Mouse (Mus musculus) kidney, adult 2 months (tissue): ENCODE measurements at regions not wholly inside any gene's neighbourhood (a gene's known extent, or its start where the extent isn't known, plus 50 kb on each side); places are given as distances from the start of the nearest gene placed in this dataset.

Experiments used
- DNase-seq: peaks from one replicate; pipeline ENCODE4 v3.0.0; 2021
- H3K27ac ChIP-seq: fragments of 200-500 bp; 2 replicates; pipeline ENCODE4 v1.5.1; 2012; ENCODE audit warnings: low read depth, low read length, control low read depth, inconsistent platforms; ENCODE audit not compliant: insufficient read depth
- H3K27me3 ChIP-seq: fragments of 200-500 bp; replicated peaks from 2 replicates; pipeline ENCODE4 v1.6.1; 2012; ENCODE audit warnings: mild to moderate bottlenecking, moderate library complexity, low read length, inconsistent platforms; ENCODE audit not compliant: control insufficient read depth, insufficient read depth
- H3K36me3 ChIP-seq: fragments of 200-500 bp; 2 replicates; pipeline ENCODE4 v1.6.1; 2012; ENCODE audit warnings: mild to moderate bottlenecking, moderate library complexity, low read length, inconsistent platforms; ENCODE audit not compliant: control insufficient read depth, insufficient read depth
- H3K4me1 ChIP-seq: fragments of 200-500 bp; 2 replicates; pipeline ENCODE4 v1.6.1; 2011; ENCODE audit warnings: low read length; ENCODE audit not compliant: control insufficient read depth, insufficient read depth
- H3K4me3 ChIP-seq: fragments of 200-500 bp; 2 replicates; pipeline ENCODE4 v1.5.1; 2011; ENCODE audit warnings: mild to moderate bottlenecking, low read depth, low read length, control low read depth; ENCODE audit not compliant: insufficient read depth
- CTCF ChIP-seq: fragments of 200-500 bp; conservative IDR thresholded peaks from 2 replicates; pipeline ENCODE4 v1.5.1; 2011; ENCODE audit warnings: low read depth, mild to moderate bottlenecking, control low read depth, low read length, moderate library complexity, mixed read lengths; ENCODE audit not compliant: insufficient read depth, insufficient read length
- POLR2A ChIP-seq: fragments of 200-500 bp; IDR thresholded peaks from one replicate; pipeline ENCODE4 v1.6.1; 2011; ENCODE audit warnings: low read depth, low read length, control low read depth
- WGBS: fragments of 180-500 bp; shearing (Covaris S2); methylation state at CpG from one replicate; pipeline ENCODE4 v1.1.7; 2018; 5-methylcytosine and 5-hydroxymethylcytosine counted together

- 37% methylated on average over 9 of the region's 9 CpGs for WGBS
- Histone ChIP-seq H3K4me1 (no peaks in the 10 kb centered on the region), H3K4me3 (no peak overlapping the region), H3K36me3 (no peaks in the 10 kb centered on the region), H3K27ac (no peak overlapping the region), H3K27me3 (no peaks in the 10 kb centered on the region)
- no peak for DNase-seq
- TF ChIP-seq CTCF (no peak), POLR2A (no peak)
These were observed 161.8 kb upstream of the Msx2 start for GRCm38 (mm10) chr13:53634637-53635203.

GRCm38 (mm10) chr13:53598050-53598449 lies 125.2 kb upstream of the Msx2 start:
- DNase-seq = no peak
- Histone ChIP-seq H3K4me1 (no peaks in the 10 kb centered on the region), H3K27ac (no peak overlapping the region), H3K36me3 (no peaks in the 10 kb centered on the region), H3K27me3 (no peaks in the 10 kb centered on the region), H3K4me3 (no peak overlapping the region)
- no peak for TF ChIP-seq POLR2A
- TF ChIP-seq CTCF = no peak
- WGBS = 74% methylated on average over 10 of the region's 10 CpGs

- no peak for DNase-seq
- Histone ChIP-seq H3K4me3 (no peak overlapping the region), H3K27me3 (no peaks in the 10 kb centered on the region), H3K4me1 (no peaks in the 10 kb centered on the region), H3K36me3 (no peaks in the 10 kb centered on the region), H3K27ac (no peak overlapping the region)
- 84% methylated on average over 19 of the region's 19 CpGs for WGBS
- no peak for TF ChIP-seq CTCF
- no peak for TF ChIP-seq POLR2A
These were observed 124.3 kb upstream of the Msx2 start for GRCm38 (mm10) chr13:53596871-53597800.

- WGBS = 11% methylated on average over 5 of the region's 5 CpGs
- H3K4me1 ChIP-seq = no peaks in the 10 kb centered on the region
- TF ChIP-seq CTCF (0 out of 2 replicates have a peak, but pooled peaks have one; percentile 21), POLR2A (no peak)
- no peak for DNase-seq
- no peak overlapping the region for H3K4me3 ChIP-seq
- no peak overlapping the region for H3K27ac ChIP-seq
- H3K27me3 ChIP-seq = no peaks in the 10 kb centered on the region; the same call in 1 of the 2 replicates
- H3K36me3 ChIP-seq = no peaks in the 10 kb centered on the region
These were observed 119.9 kb upstream of the Msx2 start for GRCm38 (mm10) chr13:53592755-53593154.

GRCm38 (mm10) chr13:53586771-53587170 lies 113.9 kb upstream of the Msx2 start:
- no peak for DNase-seq
- no peaks in the 10 kb centered on the region; the same call in 1 of the 2 replicates for H3K27me3 ChIP-seq
- H3K4me1 ChIP-seq = no peaks in the 10 kb centered on the region
- WGBS = 58% methylated on average over 4 of the region's 4 CpGs
- no peak overlapping the region for H3K4me3 ChIP-seq
- no peak overlapping the region for H3K27ac ChIP-seq
- no peaks in the 10 kb centered on the region for H3K36me3 ChIP-seq
- TF ChIP-seq POLR2A (no peak), CTCF (no peak)

- Histone ChIP-seq H3K27ac (no peak overlapping the region), H3K27me3 (no peaks in the 10 kb centered on the region), H3K4me3 (no peak overlapping the region), H3K36me3 (no peaks in the 10 kb centered on the region), H3K4me1 (no peaks in the 10 kb centered on the region)
- 77% methylated on average over 9 of the region's 9 CpGs for WGBS
- no peak for TF ChIP-seq POLR2A
- no peak for TF ChIP-seq CTCF
- DNase-seq = no peak
These were observed 111.7 kb upstream of the Msx2 start for GRCm38 (mm10) chr13:53584504-53585130.
